Mouse (Mus musculus) spleen, adult 2 months (tissue): ENCODE data around the gene Gm20388.

Experiments
- CTCF ChIP-seq: fragments of 200-500 bp; IDR thresholded peaks from 2 replicates; pipeline ENCODE4 v1.5.1; 2011; ENCODE audit warnings: mild to moderate bottlenecking, inconsistent platforms; ENCODE audit not compliant: insufficient read depth, insufficient read length, insufficient replicate concordance; ENCODE audit errors: extremely low read depth
- POLR2A ChIP-seq: fragments of 200-500 bp; IDR thresholded peaks from 2 replicates; pipeline ENCODE4 v1.6.1; 2011; ENCODE audit warnings: low read depth, low read length, inconsistent platforms

DNA sequence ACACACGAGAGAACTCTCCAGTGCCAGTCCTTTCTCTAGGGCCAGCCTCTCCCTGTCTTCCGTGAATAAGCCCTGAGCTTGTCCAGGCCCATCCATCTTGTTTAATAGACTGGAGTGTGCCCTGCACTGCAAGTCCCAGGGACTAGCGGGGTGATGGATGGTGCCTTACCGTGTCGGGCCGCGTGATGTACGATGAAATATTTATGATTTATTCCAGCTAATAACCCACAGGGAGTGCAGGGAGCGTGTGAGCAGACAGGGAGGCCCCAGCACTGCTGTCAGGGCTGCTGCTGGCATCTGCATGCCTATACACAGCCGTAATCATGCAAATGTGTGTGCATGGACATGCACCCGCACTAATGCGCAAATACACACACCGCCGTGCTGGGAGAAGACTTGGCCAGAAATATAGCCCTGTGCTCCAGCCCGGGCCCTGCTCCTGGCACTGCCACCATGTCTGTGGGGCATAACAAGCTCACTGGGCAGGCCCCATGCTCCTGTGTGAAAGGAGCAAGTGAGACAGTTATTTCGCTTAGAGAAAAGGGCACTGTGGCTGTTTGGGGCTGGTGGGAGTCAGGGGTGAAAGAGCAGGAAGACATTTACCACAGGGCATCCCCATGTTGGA is 2901.3 kb downstream of the Gm20388 start:
- TF ChIP-seq POLR2A (no peak), CTCF (no peak)
